Mouse (Mus musculus): ENCODE results near the gene Zfp68. TPM values are rescaled to one million over a fixed set of nuclear protein-coding genes. Genes with fewer than 3 reads are reported as not detected.

Zfp68 gene
- 60.8 TPM in 2 replicates for polyA plus RNA-seq (2015; fragmentation: Nextera tagmentation; extraction: Ambion mirVana)

- H3K4me1 ChIP-seq: peaks cover 6% of the 10 kb centered on the region
- WGBS: under 1% methylated on average over 43 of the region's 43 CpGs
- H3K9me3 ChIP-seq: peaks cover 5% of the 10 kb centered on the region; the same call in 1 of the 2 replicates
- H3K36me3 ChIP-seq: peaks cover 36% of the 10 kb centered on the region
- peak within 1 kb of the TSS; percentile 95 for H3K9ac ChIP-seq
- peak within 1 kb of the TSS; percentile 88 for H3K4me3 ChIP-seq (replicated peaks)
- peak; percentile 95 for ATAC-seq (ENCODE audit: insufficient read depth, low FRiP score, low read depth)
- peak within 1 kb of the TSS; percentile 98 for H3K27ac ChIP-seq
- H3K27me3 ChIP-seq (replicated peaks): no peaks in the 10 kb centered on the region
- H3K4me2 ChIP-seq: peak within 1 kb of the TSS; percentile 43
These were observed at the start of gene Zfp68 for GRCm38 (mm10) chr5:138619211-138620128. Gene Zfp68 (minus strand): TSS chr5:138619761.

GRCm38 (mm10) chr5:138658922-138659321, 39.4 kb upstream of the Zfp68 start:
- H3K9ac ChIP-seq: no peak overlapping the region
- H3K36me3 ChIP-seq: no peaks in the 10 kb centered on the region
- 14% methylated on average over 5 of the region's 5 CpGs for WGBS
- H3K4me2 ChIP-seq: no peak overlapping the region
- H3K27ac ChIP-seq: no peak overlapping the region
- no peak for ATAC-seq (ENCODE audit: insufficient read depth, low FRiP score, low read depth)
- no peak overlapping the region for H3K4me3 ChIP-seq (replicated peaks)
- H3K4me1 ChIP-seq: no peaks in the 10 kb centered on the region
- H3K9me3 ChIP-seq: no peaks in the 10 kb centered on the region
- H3K27me3 ChIP-seq (replicated peaks): no peaks in the 10 kb centered on the region

GRCm38 (mm10) chr5:138657854-138658253, 38.3 kb upstream of the Zfp68 start:
- no peaks in the 10 kb centered on the region for H3K36me3 ChIP-seq
- 36% methylated on average over 6 of the region's 6 CpGs for WGBS
- no peak overlapping the region for H3K4me3 ChIP-seq (replicated peaks)
- no peaks in the 10 kb centered on the region for H3K27me3 ChIP-seq (replicated peaks)
- no peaks in the 10 kb centered on the region for H3K9me3 ChIP-seq
- no peaks in the 10 kb centered on the region for H3K4me1 ChIP-seq
- H3K27ac ChIP-seq: no peak overlapping the region
- H3K4me2 ChIP-seq: no peak overlapping the region
- H3K9ac ChIP-seq: no peak overlapping the region
- peak; percentile 22; the same call in 1 of the 2 replicates for ATAC-seq (ENCODE audit: insufficient read depth, low FRiP score, low read depth)

GRCm38 (mm10) chr5:138657407-138657806, 37.8 kb upstream of the Zfp68 start:
- Histone ChIP-seq H3K4me1 (no peaks in the 10 kb centered on the region), H3K4me2 (no peak overlapping the region), H3K9ac (no peak overlapping the region), H3K9me3 (no peaks in the 10 kb centered on the region), H3K4me3 (replicated peaks) (no peak overlapping the region), H3K27ac (no peak overlapping the region), H3K36me3 (no peaks in the 10 kb centered on the region), H3K27me3 (replicated peaks) (no peaks in the 10 kb centered on the region)
- 90% methylated on average over 3 of the region's 3 CpGs for WGBS
- ATAC-seq (ENCODE audit: insufficient read depth, low FRiP score, low read depth): no peak

GRCm38 (mm10) chr5:138656477-138657156, 37.1 kb upstream of the Zfp68 start:
- Histone ChIP-seq H3K9ac (no peak overlapping the region), H3K27me3 (replicated peaks) (no peaks in the 10 kb centered on the region), H3K27ac (no peak overlapping the region), H3K4me3 (replicated peaks) (no peak overlapping the region), H3K4me1 (no peaks in the 10 kb centered on the region), H3K9me3 (no peaks in the 10 kb centered on the region), H3K4me2 (no peak overlapping the region), H3K36me3 (no peaks in the 10 kb centered on the region)
- 15% methylated on average over 2 of the region's 2 CpGs for WGBS
- peak; percentile 60; the same call in 1 of the 2 replicates for ATAC-seq (ENCODE audit: insufficient read depth, low FRiP score, low read depth)

- no peak overlapping the region for H3K4me3 ChIP-seq (replicated peaks)
- no peaks in the 10 kb centered on the region for H3K4me1 ChIP-seq
- WGBS: 87% methylated on average over 1 of the region's 1 CpGs
- no peaks in the 10 kb centered on the region for H3K9me3 ChIP-seq
- H3K9ac ChIP-seq: no peak overlapping the region
- no peak overlapping the region for H3K4me2 ChIP-seq
- no peak overlapping the region for H3K27ac ChIP-seq
- ATAC-seq (ENCODE audit: insufficient read depth, low FRiP score, low read depth): no peak
- H3K27me3 ChIP-seq (replicated peaks): no peaks in the 10 kb centered on the region
- H3K36me3 ChIP-seq: peaks cover 5% of the 10 kb centered on the region; the same call in 1 of the 2 replicates
These were observed 33.4 kb upstream of the Zfp68 start for GRCm38 (mm10) chr5:138652911-138653310.

GRCm38 (mm10) chr5:138641761-138642160, 22.2 kb upstream of the Zfp68 start:
- H3K36me3 ChIP-seq: peaks cover 35% of the 10 kb centered on the region
- H3K4me1 ChIP-seq: no peaks in the 10 kb centered on the region
- WGBS: 92% methylated on average over 3 of the region's 3 CpGs
- no peak overlapping the region for H3K4me3 ChIP-seq (replicated peaks)
- H3K4me2 ChIP-seq: no peak overlapping the region
- H3K9ac ChIP-seq: no peak overlapping the region
- H3K27ac ChIP-seq: no peak overlapping the region
- H3K27me3 ChIP-seq (replicated peaks): no peaks in the 10 kb centered on the region
- no peaks in the 10 kb centered on the region for H3K9me3 ChIP-seq
- no peak for ATAC-seq (ENCODE audit: insufficient read depth, low FRiP score, low read depth)

GRCm38 (mm10) chr5:138641081-138641480, 21.5 kb upstream of the Zfp68 start:
- 82% methylated on average over 3 of the region's 3 CpGs for WGBS
- no peaks in the 10 kb centered on the region for H3K4me1 ChIP-seq

GRCm38 (mm10) chr5:138636486-138636885, 16.9 kb upstream of the Zfp68 start:
- no peak overlapping the region for H3K9ac ChIP-seq
- WGBS: 94% methylated on average over 2 of the region's 2 CpGs
- H3K27me3 ChIP-seq (replicated peaks): no peaks in the 10 kb centered on the region
- no peaks in the 10 kb centered on the region for H3K4me1 ChIP-seq
- no peak overlapping the region for H3K4me3 ChIP-seq (replicated peaks)
- no peak for ATAC-seq (ENCODE audit: insufficient read depth, low FRiP score, low read depth)
- peaks cover 17% of the 10 kb centered on the region for H3K36me3 ChIP-seq
- no peak overlapping the region for H3K27ac ChIP-seq
- H3K9me3 ChIP-seq: no peaks in the 10 kb centered on the region
- H3K4me2 ChIP-seq: no peak overlapping the region

More at GRCm38 (mm10) chr5:138641081-138641480, 21.5 kb upstream of the Zfp68 start:
- no peak overlapping the region for H3K4me3 ChIP-seq (replicated peaks)
- no peak for ATAC-seq (ENCODE audit: insufficient read depth, low FRiP score, low read depth)
- no peak overlapping the region for H3K9ac ChIP-seq
- H3K27ac ChIP-seq: no peak overlapping the region
- no peaks in the 10 kb centered on the region for H3K9me3 ChIP-seq
- H3K36me3 ChIP-seq: peaks cover 30% of the 10 kb centered on the region
- H3K4me2 ChIP-seq: no peak overlapping the region
- H3K27me3 ChIP-seq (replicated peaks): no peaks in the 10 kb centered on the region

- Histone ChIP-seq H3K9ac (no peak overlapping the region; the same call in 1 of the 2 replicates), H3K9me3 (no peaks in the 10 kb centered on the region), H3K27me3 (replicated peaks) (no peaks in the 10 kb centered on the region), H3K4me3 (replicated peaks) (peak overlapping the region; percentile 65), H3K36me3 (no peaks in the 10 kb centered on the region), H3K4me1 (peaks cover 10% of the 10 kb centered on the region), H3K4me2 (peak overlapping the region; percentile 67), H3K27ac (peak overlapping the region; percentile 81)
- no peak for ATAC-seq (ENCODE audit: insufficient read depth, low FRiP score, low read depth)
- WGBS: 11% methylated on average over 3 of the region's 3 CpGs
These were observed 3.9 kb upstream of the Zfp68 start for GRCm38 (mm10) chr5:138623478-138623875.

GRCm38 (mm10) chr5:138622645-138623477, 3.3 kb upstream of the Zfp68 start, which contains the start of gene A430033K04Rik:
Gene A430033K04Rik (plus strand): TSS chr5:138622859.
- ATAC-seq (ENCODE audit: insufficient read depth, low FRiP score, low read depth): peak; percentile 92
- Histone ChIP-seq H3K9ac (peak within 1 kb of the TSS; percentile 68), H3K9me3 (no peaks in the 10 kb centered on the region), H3K4me2 (peak within 1 kb of the TSS; percentile 67), H3K27me3 (replicated peaks) (no peaks in the 10 kb centered on the region), H3K4me3 (replicated peaks) (peak within 1 kb of the TSS; percentile 65), H3K36me3 (peaks cover 5% of the 10 kb centered on the region; the same call in 1 of the 2 replicates), H3K27ac (peak within 1 kb of the TSS; percentile 81), H3K4me1 (peaks cover 10% of the 10 kb centered on the region)
- WGBS: under 1% methylated on average over 30 of the region's 30 CpGs
